Mouse (Mus musculus) urinary bladder, postnatal 4 days (tissue): ENCODE measurements at regions not wholly inside any gene's neighbourhood (a gene's known extent, or its start where the extent isn't known, plus 50 kb on each side); places are given as distances from the start of the nearest gene placed in this dataset.

ENCODE experiments used
- DNase-seq, 2 experiments: peaks; one replicate each; pipeline ENCODE4 v3.0.0; 2021 to 2022; ENCODE audit warnings: low spot score in 2 of 2

GRCm38 (mm10) chr17:47317651-47318050, 51.0 kb upstream of the Mrps10 start:
- DNase-seq = no peak

- DNase-seq = no peak
Measured at GRCm38 (mm10) chr17:47313162-47313561, 55.5 kb upstream of the Mrps10 start.

- no peak for DNase-seq
Measured at GRCm38 (mm10) chr17:47311272-47311671, 57.4 kb upstream of the Mrps10 start.

- no peak for DNase-seq
Measured at GRCm38 (mm10) chr17:47306027-47306761, 62.5 kb upstream of the Mrps10 start.

- DNase-seq = no peak
Measured at GRCm38 (mm10) chr17:47304463-47305199, 64.1 kb upstream of the Mrps10 start.

GRCm38 (mm10) chr17:47303600-47303999, 65.1 kb upstream of the Mrps10 start:
- DNase-seq = no peak

GRCm38 (mm10) chr17:47298396-47298919, 70.2 kb upstream of the Mrps10 start:
- DNase-seq = no peak

- DNase-seq = no peak
Measured at GRCm38 (mm10) chr17:47297965-47298364, 70.7 kb upstream of the Mrps10 start.

GRCm38 (mm10) chr17:47296709-47297450, 71.8 kb upstream of the Mrps10 start:
- no peak for DNase-seq

- DNase-seq = no peak
Measured at GRCm38 (mm10) chr17:47295315-47296011, 73.2 kb upstream of the Mrps10 start.

GRCm38 (mm10) chr17:47294091-47294534, 74.6 kb upstream of the Mrps10 start:
- peak in 1 of 2 experiments; percentile 58 for DNase-seq

- no peak for DNase-seq
Measured at GRCm38 (mm10) chr17:47293178-47293577, 75.5 kb upstream of the Mrps10 start.

- DNase-seq = no peak
Measured at GRCm38 (mm10) chr17:47291558-47291957, 77.1 kb upstream of the Mrps10 start.

- DNase-seq = no peak
Measured at GRCm38 (mm10) chr17:47285616-47286015, 83.1 kb upstream of the Mrps10 start.

- DNase-seq = no peak
Measured at GRCm38 (mm10) chr17:47284236-47284635, 84.5 kb upstream of the Mrps10 start.

- DNase-seq = no peak
Measured at GRCm38 (mm10) chr17:47283158-47283557, 85.5 kb upstream of the Mrps10 start.

- no peak for DNase-seq
Measured at GRCm38 (mm10) chr17:47282476-47282875, 86.2 kb upstream of the Mrps10 start.

- DNase-seq = no peak
Measured at GRCm38 (mm10) chr17:47277890-47278289, 90.8 kb upstream of the Mrps10 start.

- DNase-seq = no peak
Measured at GRCm38 (mm10) chr17:47276639-47277038, 92.0 kb upstream of the Mrps10 start.

GRCm38 (mm10) chr17:47275796-47276311, 92.8 kb upstream of the Mrps10 start:
- no peak for DNase-seq

- no peak for DNase-seq
Measured at GRCm38 (mm10) chr17:47273309-47273708, 95.4 kb upstream of the Mrps10 start.
